Mouse (Mus musculus) C2C12 (cell line): Measurements from ENCODE around the gene Gpr108. TPM values are rescaled to one million over a fixed set of nuclear protein-coding genes. Genes with fewer than 3 reads are reported as not detected.
"Not testable (repeated sequence)": the region's sequence is repeated elsewhere in the genome, so short reads cannot be mapped to it uniquely, and the experiment has no call there.

ENCODE experiments used
- H3K27me3 ChIP-seq: one replicate; pipeline ENCODE4 v1.6.1; 2011; ENCODE audit not compliant: control insufficient read depth, insufficient read depth, insufficient read length
- H3K36me3 ChIP-seq: one replicate; pipeline ENCODE4 v1.6.1; 2011; ENCODE audit not compliant: control insufficient read depth, insufficient read depth
- H3K4me3 ChIP-seq: one replicate; pipeline ENCODE4 v1.5.1; 2011; ENCODE audit warnings: mild to moderate bottlenecking, control low read depth; ENCODE audit not compliant: poor library complexity, insufficient read depth, severe bottlenecking
- H3K79me2 ChIP-seq: one replicate; pipeline ENCODE4 v1.6.1; 2011; ENCODE audit not compliant: control insufficient read depth, insufficient read depth
- H3K79me3 ChIP-seq: one replicate; pipeline ENCODE4 v1.6.1; 2011; ENCODE audit warnings: low read depth, control low read depth
- H3ac ChIP-seq: one replicate; pipeline ENCODE3; 2011; ENCODE audit warnings: low read depth; ENCODE audit not compliant: control insufficient read depth, insufficient read length
- CEBPB ChIP-seq: IDR thresholded peaks from one replicate; pipeline ENCODE4 v1.6.1; 2011; ENCODE audit warnings: low read depth, mild to moderate bottlenecking, control low read depth, moderate library complexity
- CTCF ChIP-seq: IDR thresholded peaks from one replicate; pipeline ENCODE4 v1.5.1; 2011; ENCODE audit not compliant: control insufficient read depth, insufficient read depth, insufficient read length
- FOSL1 ChIP-seq: IDR thresholded peaks from one replicate; pipeline ENCODE4 v1.8.0; 2011; ENCODE audit warnings: mild to moderate bottlenecking, low read length; ENCODE audit not compliant: poor library complexity, insufficient read depth, severe bottlenecking
- MAX ChIP-seq: IDR thresholded peaks from one replicate; pipeline ENCODE4 v1.6.1; 2011; ENCODE audit warnings: mild to moderate bottlenecking, control low read depth
- MYOD1 ChIP-seq: IDR thresholded peaks from one replicate; pipeline ENCODE4 v1.6.1; 2011; ENCODE audit warnings: low read depth; ENCODE audit not compliant: control insufficient read depth, insufficient read length
- MYOG ChIP-seq: IDR thresholded peaks from one replicate; pipeline ENCODE4 v1.6.1; 2011; ENCODE audit not compliant: control insufficient read depth, insufficient read length; ENCODE audit errors: extremely low read depth
- USF1 ChIP-seq: IDR thresholded peaks from one replicate; pipeline ENCODE4 v1.6.1; 2011; ENCODE audit warnings: low read depth, mild to moderate bottlenecking, control low read depth, moderate library complexity
- polyA plus RNA-seq: library from polyadenylated mRNA; unstranded; fragments of >200 nt; fragmentation: generic; extraction: Trizol; gene quantifications from one replicate; pipeline ENCODE4 v1.2.1, GENCODE M21; 2012; ENCODE audit warnings: missing spikeins

Gene Gpr108
- polyA plus RNA-seq, 1 experiment = 24.7 TPM

GRCm38 (mm10) chr17:57279591-57280224 lies 31.5 kb upstream of the Gpr108 start:
- Histone ChIP-seq H3K79me2 (no peaks in the 10 kb centered on the region), H3K27me3 (peaks cover 46% of the 10 kb centered on the region), H3ac (no peak overlapping the region), H3K4me3 (no peak overlapping the region), H3K79me3 (no peaks in the 10 kb centered on the region), H3K36me3 (no peaks in the 10 kb centered on the region)
- TF ChIP-seq FOSL1 (no peak), MAX (no peak), MYOD1 (no peak), MYOG (no peak), CEBPB (no peak), USF1 (no peak), CTCF (no peak)

GRCm38 (mm10) chr17:57278943-57279590 lies 30.8 kb upstream of the Gpr108 start, which contains the start of gene Vav1:
Gene Vav1, plus strand, starts transcription at chr17:57279100.
- Histone ChIP-seq H3K36me3 (no peaks in the 10 kb centered on the region), H3K27me3 (peaks cover 46% of the 10 kb centered on the region), H3K79me3 (no peaks in the 10 kb centered on the region), H3K4me3 (no peak within 1 kb of the TSS), H3ac (no peak within 1 kb of the TSS), H3K79me2 (no peaks in the 10 kb centered on the region)
- no peak for TF ChIP-seq CEBPB
- no peak for TF ChIP-seq USF1
- TF ChIP-seq FOSL1 = no peak
- TF ChIP-seq MAX = no peak
- no peak for TF ChIP-seq MYOG
- no peak for TF ChIP-seq MYOD1
- TF ChIP-seq CTCF = no peak

GRCm38 (mm10) chr17:57278537-57278936 lies 30.3 kb upstream of the Gpr108 start:
- H3K27me3 ChIP-seq = peaks cover 46% of the 10 kb centered on the region
- no peaks in the 10 kb centered on the region for H3K79me2 ChIP-seq
- H3K79me3 ChIP-seq = no peaks in the 10 kb centered on the region
- no peaks in the 10 kb centered on the region for H3K36me3 ChIP-seq
- TF ChIP-seq MAX = no peak
- TF ChIP-seq MYOD1 = no peak
- TF ChIP-seq USF1 = no peak
- TF ChIP-seq FOSL1 = no peak
- no peak for TF ChIP-seq CTCF
- TF ChIP-seq MYOG = no peak
- no peak for TF ChIP-seq CEBPB
- no peak overlapping the region for H3ac ChIP-seq
- H3K4me3 ChIP-seq = no peak overlapping the region

GRCm38 (mm10) chr17:57277598-57278261 lies 29.5 kb upstream of the Gpr108 start:
- H3K79me3 ChIP-seq, H3K4me3 ChIP-seq, H3K36me3 ChIP-seq, H3ac ChIP-seq, H3K79me2 ChIP-seq: not testable (repeated sequence)
- peaks cover 38% of the 10 kb centered on the region for H3K27me3 ChIP-seq

DNA sequence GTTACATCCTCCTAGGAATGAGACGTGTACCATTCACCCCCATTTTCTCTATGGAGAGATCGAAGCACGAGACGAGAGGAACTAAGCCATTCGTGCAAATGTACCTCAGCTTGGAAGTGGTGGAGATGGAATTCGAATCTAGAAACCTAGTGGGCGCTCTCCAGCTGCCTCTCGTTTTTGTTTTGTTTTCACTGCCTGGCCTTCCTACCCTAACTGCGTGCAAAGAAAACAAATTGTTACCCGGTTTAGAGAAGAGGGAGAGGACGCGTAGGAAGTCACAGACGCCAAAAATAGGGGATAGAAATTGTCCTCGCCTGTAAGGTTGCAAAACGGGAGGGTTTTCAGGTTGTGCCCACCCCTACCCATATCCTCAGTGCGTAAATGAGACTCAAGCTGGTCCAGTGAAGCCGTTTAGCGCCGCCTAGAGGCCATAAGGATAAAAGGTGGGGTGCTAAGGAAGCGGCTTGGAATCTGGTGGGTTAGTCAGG lies 28.4 kb upstream of the Gpr108 start:
- TF ChIP-seq CTCF (peak; percentile 77), USF1 (no peak), MAX (no peak)
- Histone ChIP-seq H3K79me3 (no peaks in the 10 kb centered on the region), H3K79me2 (no peaks in the 10 kb centered on the region), H3ac (peak overlapping the region; percentile 2), H3K27me3 (peaks cover 30% of the 10 kb centered on the region), H3K4me3 (peak overlapping the region; percentile 56), H3K36me3 (no peaks in the 10 kb centered on the region)

DNA sequence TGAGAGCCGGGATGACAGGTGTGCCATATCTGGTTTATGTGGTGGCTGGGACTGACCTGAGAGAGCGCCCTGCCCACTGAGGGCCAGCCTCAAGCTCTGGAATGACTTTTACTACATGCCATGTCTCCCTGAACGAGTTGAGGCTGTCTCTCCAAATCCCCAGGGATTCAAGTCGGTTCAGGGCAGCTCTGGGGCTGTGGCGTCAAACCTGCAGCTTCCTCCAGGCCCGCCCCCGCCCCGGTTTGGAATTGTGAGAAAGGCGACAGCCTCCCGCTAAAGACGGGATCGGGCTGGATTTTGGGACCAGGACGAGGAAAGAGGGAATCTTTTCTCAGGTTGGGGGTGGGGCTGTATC lies 27.7 kb upstream of the Gpr108 start:
- Histone ChIP-seq H3K79me3 (no peaks in the 10 kb centered on the region), H3K36me3 (no peaks in the 10 kb centered on the region), H3K4me3 (peak overlapping the region; percentile 56), H3K27me3 (peaks cover 24% of the 10 kb centered on the region), H3ac (peak overlapping the region; percentile 22), H3K79me2 (no peaks in the 10 kb centered on the region)
- TF ChIP-seq CEBPB = no peak
- no peak for TF ChIP-seq CTCF
- no peak for TF ChIP-seq FOSL1
- no peak for TF ChIP-seq USF1
- no peak for TF ChIP-seq MYOG
- TF ChIP-seq MAX = no peak
- TF ChIP-seq MYOD1 = no peak
